Mouse (Mus musculus) embryonic stem cell, embryonic (primary cell): ENCODE data around the gene Prtg.

Source experiments
- CTCF ChIA-PET, 4 experiments: fragments of 300-600 bp in 2 of 4; fragments of 350-600 bp in 2 of 4; sonication (Branson Sonifier 250); formaldehyde crosslinking; loops; one replicate each; lab custom pipeline; 2022; ENCODE audit warnings: inconsistent platforms in 2 of 4; lab: Charles Lee
- POLR2A ChIA-PET, 4 experiments: fragments of 300-600 bp in 2 of 4; fragments of 350-600 bp in 2 of 4; sonication (Branson Sonifier 250); formaldehyde crosslinking; loops; one replicate each; lab custom pipeline; 2022; ENCODE audit warnings: antibody characterized with exemption in 4 of 4, inconsistent platforms in 1 of 4; lab: Charles Lee

Gene Prtg

DNA sequence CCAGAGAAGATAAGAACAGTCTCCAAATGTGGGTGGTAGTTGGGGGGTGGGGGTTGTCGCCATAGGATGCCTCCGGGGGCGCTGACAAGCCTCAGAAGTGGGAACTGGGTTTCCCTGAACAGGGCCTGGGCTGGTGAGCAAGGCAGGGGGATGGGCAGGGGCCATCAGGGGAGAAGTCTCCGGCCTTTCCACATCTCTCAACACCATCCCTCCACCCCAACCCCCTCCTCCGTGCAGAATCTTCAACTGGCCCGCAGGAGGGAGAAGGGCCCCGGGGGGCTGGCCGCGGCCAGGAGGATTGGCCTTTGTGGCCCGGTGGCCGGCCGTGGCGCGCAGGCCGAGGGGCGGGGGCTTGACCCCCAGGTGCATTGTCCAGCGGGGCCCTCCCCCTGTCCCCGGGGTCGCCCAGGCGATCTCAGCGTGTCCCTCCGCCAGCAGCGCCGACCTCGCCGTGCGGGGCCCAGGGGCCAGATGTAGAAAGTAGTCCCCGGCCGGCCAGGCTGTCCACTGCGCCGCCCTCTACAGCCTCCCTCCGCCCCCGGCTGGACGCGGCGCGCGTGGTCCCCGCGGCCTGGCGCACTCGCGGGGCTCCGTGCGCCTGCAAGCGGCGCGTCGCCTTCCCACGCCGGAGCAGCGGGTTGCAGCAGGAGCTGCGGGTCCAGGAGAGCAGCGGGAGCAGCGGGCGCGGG is at the start of gene Prtg:
TSS of gene Prtg (plus strand) at position 144 of the 689 bp plus-strand sequence.
- ChIA-PET CTCF (interaction anchor here in 2 of 4 experiments (0.5 to 1.7 kb wide), 3 partner anchors 22 to 149 kb away, joined by 3 to 7 read pairs (median 3); no protein-coding TSS in a partner anchor), POLR2A (interaction anchor here in 2 of 4 experiments (0.5 to 2.0 kb wide), 9 partner anchors 9 to 167 kb away, joined by 3 to 6 read pairs (median 3); no protein-coding TSS in a partner anchor)

DNA sequence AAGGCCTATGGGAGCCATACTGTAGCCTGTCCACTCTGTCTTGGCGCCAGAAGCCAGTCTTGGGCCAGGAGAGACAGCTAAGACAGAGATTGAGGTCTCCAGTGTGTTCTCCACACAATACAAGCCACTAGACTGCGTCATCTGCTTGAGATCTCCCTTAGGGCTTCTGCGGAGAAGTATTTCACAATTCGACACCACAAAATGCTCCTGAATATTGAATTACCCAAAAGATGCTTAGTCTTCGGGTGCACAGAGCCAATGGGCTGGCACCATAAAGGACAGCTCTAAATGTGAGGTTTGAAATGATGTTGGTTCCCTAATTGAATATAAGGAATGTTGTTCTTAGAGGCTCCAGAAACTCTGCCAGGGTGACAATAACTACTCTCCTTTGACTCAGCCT is 49.5 kb upstream of the Prtg start:
- ChIA-PET POLR2A (interaction anchor here in 2 of 4 experiments (0.6 to 1.5 kb wide), 9 partner anchors 9 to 118 kb away, joined by 3 to 6 read pairs (median 4); partner anchors contain the start of gene Nedd4 (in 1 of the 2)), CTCF (interaction anchor here in 2 of 4 experiments (0.5 to 1.2 kb wide), 2 partner anchors 9 to 162 kb away, joined by 4 to 6 read pairs; no protein-coding TSS in a partner anchor)

DNA sequence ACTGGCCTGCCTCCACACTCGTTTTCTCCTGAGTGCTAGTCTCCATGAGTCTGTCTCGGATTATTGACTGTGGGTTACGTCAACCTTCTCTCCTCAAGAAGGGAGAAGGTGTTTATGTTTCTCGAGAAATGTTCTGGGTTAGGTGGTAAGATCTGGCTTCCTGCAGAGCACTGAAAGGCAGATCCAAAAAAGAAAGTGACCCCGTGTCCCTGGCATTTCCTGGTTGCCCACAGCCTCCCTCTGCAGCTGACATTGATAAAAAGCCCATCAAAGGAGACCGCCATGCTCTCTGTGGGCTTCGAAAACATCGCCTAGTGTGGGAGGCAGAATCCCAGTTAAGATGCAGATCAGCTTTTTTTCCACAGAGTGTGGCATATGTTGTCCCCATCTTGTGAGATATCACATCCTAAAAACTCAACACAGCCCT is 48.0 kb upstream of the Prtg start:
- ChIA-PET POLR2A (interaction anchor here in 2 of 4 experiments (0.6 to 1.4 kb wide), 4 partner anchors 20 to 306 kb away, joined by 3 to 4 read pairs (median 3); no protein-coding TSS in a partner anchor), CTCF (interaction anchor here in 1 of 4 experiments (0.7 to 1.5 kb wide), 3 partner anchors 9 to 124 kb away, joined by 3 to 4 read pairs (median 3); no protein-coding TSS in a partner anchor)

GRCm38 (mm10) chr9:72763050-72763718 is 43.5 kb upstream of the Prtg start:
- ChIA-PET CTCF (interaction anchor here in 3 of 4 experiments (0.6 to 1.8 kb wide), 11 partner anchors 9 to 358 kb away, joined by 3 to 6 read pairs (median 3); no protein-coding TSS in a partner anchor), POLR2A (interaction anchor here (0.6 to 2.0 kb wide), 28 partner anchors 9 to 606 kb away, joined by 3 to 9 read pairs (median 4); partner anchors contain the start of genes Nedd4 (in 1 of the 4) and Rfx7 (in 1 of the 4))

DNA sequence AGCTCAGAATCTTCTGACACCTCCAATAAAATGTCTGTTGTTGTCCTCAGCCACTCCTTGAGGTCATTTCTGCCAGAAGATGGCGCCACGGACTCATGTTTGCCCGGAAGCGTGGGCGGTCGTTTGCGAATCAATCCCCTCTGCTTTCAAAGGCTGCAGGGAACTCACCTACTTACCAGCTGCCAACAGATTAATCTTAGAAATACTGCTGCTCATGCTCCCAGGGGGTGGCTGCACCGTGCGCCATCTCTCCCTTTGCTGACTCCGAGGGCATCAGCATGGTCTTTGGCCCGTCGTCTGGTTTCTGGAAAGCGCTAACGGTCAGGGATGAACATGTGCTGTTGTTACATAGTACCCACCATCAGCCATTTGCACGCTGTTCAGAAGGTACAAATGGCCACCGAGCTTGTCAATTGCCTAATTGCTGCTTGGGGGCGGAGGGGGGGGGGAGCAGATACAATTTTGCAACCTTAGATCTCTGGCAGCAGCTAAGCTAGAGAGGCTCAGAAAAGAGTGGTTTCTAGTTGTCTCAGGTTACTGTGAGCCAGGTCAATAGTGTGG is 39.8 kb upstream of the Prtg start:
- CTCF ChIA-PET, result interaction anchor here (0.5 to 3.0 kb wide), 75 partner anchors 9 to 506 kb away, joined by 3 to 24 read pairs (median 4); no protein-coding TSS in a partner anchor
- POLR2A ChIA-PET, result interaction anchor here in 3 of 4 experiments (0.6 to 2.8 kb wide), 34 partner anchors 9 to 695 kb away, joined by 3 to 9 read pairs (median 4); partner anchors contain the start of gene Gm20509 (in 1 of the 3)

DNA sequence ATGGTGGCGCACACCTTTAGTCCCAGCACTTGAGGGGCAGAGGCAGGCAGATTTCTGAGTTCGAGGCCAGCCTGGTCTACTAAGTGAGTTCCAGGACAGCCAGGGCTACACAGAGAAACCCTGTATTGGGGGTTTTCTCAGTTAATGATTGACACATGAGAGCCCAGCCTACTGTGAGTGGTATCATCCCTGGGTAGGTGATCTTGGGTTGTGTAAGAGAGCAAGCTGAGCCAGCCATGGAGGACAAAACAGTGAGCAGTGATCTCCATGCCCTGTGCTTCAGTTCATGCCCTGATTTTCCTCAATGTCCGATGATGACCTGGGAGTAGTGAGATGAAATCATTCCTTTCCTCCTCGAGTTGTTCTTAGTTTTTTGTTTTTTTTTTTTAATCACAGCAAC is 31.7 kb upstream of the Prtg start:
- POLR2A ChIA-PET, result no interaction called here
- CTCF ChIA-PET, result interaction anchor here in 2 of 4 experiments (0.7 to 1.3 kb wide), 2 partner anchors 9 to 11 kb away, joined by 3 read pairs; no protein-coding TSS in a partner anchor

DNA sequence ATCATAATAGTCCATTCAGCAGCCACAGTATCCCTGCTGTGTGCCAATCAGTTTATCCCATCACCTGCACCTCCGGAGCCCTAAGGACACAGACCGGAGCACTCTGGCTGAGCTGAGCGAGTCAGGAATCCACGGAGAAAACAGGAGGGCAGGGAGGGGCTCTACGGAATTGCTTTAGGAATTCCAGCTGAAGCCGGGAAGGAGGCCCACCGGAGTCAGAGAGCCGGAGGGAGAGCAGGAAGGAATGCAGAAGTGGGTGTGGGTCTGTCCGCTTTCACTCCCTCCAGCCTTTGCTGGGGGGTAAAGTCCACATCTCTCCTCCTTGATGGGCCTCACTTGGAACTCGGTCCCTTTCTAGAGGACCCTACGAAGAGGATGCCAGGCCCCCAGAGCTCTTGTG is 27.7 kb upstream of the Prtg start:
- CTCF ChIA-PET, result interaction anchor here (0.6 to 3.8 kb wide), 10 partner anchors 8 to 1902 kb away, joined by 3 to 19 read pairs (median 4); no protein-coding TSS in a partner anchor
- POLR2A ChIA-PET, result interaction anchor here (0.5 to 3.1 kb wide), 32 partner anchors 9 to 282 kb away, joined by 3 to 19 read pairs (median 3); no protein-coding TSS in a partner anchor

DNA sequence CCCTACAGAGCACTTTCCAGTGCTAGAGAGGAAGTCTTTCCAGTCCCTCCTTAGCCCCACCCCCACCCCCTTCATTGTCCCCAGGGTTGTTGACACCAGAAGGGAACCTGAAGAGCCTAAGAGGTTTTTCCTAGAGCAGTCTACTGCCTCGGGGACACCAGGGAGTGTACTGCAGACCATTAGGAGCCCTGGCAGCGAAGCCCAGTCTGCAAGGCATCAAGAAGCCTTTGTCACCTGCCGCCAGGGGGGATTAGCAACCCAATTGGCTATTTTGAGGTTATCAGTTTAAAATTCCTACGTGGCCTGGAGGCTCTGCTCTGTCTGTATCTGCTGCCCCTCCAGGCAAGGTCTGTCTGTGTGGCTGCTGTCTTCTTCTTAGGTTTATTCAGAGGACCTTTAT is 26.9 kb upstream of the Prtg start:
- CTCF ChIA-PET, result interaction anchor here (0.6 to 1.7 kb wide), 9 partner anchors 8 to 1902 kb away, joined by 3 to 12 read pairs (median 3); no protein-coding TSS in a partner anchor
- POLR2A ChIA-PET, result interaction anchor here in 3 of 4 experiments (0.5 to 3.1 kb wide), 22 partner anchors 8 to 234 kb away, joined by 3 to 19 read pairs (median 3); no protein-coding TSS in a partner anchor

- ChIA-PET POLR2A (interaction anchor here in 3 of 4 experiments (0.7 to 3.1 kb wide), 19 partner anchors 8 to 141 kb away, joined by 3 to 19 read pairs (median 4); partner anchors contain the start of gene Nedd4 (in 1 of the 3)), CTCF (interaction anchor here (0.6 to 1.2 kb wide), 8 partner anchors 14 to 311 kb away, joined by 3 to 9 read pairs (median 4); no protein-coding TSS in a partner anchor)
These were observed 26.0 kb upstream of the Prtg start for GRCm38 (mm10) chr9:72780694-72781093.

DNA sequence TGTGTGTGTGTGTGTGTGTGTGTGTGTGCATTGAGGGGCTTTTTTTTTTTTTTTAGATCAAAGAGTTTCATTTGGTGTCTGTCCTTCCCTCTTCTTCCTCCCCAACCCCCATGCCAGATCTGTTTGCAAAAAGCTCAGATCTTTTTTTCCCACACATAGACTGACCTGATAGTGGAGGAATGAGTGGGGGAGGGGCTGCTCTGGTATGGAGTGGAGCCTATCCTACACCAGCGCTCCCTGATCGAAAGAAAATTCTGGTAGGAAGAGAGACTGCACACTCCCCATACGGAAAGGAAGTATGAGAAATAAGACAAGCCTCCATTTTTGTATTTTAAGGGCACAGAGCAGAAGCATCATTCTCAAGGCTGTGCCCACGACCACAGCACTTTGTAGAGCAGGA is 25.2 kb upstream of the Prtg start:
- CTCF ChIA-PET, result interaction anchor here in 3 of 4 experiments (1.1 kb wide), 3 partner anchors 15 to 108 kb away, joined by 3 to 7 read pairs (median 4); no protein-coding TSS in a partner anchor
- POLR2A ChIA-PET, result interaction anchor here in 3 of 4 experiments (0.6 to 1.6 kb wide), 17 partner anchors 9 to 127 kb away, joined by 3 to 8 read pairs (median 4); partner anchors contain the start of gene Nedd4 (in 1 of the 3)

DNA sequence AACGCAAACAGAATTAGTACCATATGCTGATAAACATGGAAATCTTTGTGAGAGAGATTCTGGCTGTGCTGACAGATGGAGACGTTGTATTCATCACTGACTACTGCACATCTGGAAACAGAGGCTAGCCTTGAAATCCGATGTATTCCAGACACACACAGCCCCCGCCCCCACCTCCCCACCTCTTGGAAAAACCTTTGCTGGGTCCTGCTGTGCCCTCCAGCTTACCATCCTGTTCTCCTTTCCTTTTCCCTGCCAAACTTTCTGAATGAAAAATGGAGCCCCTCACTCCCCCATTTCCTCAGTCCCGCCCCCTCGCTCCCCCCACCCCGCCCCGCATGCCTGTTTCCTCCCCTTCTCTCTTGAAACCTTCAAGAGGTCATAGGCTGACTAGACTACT is 24.6 kb upstream of the Prtg start:
- ChIA-PET CTCF (no interaction called here), POLR2A (interaction anchor here in 1 of 4 experiments (1.0 kb wide), 2 partner anchors 16 to 54 kb away, joined by 3 read pairs; no protein-coding TSS in a partner anchor)

GRCm38 (mm10) chr9:72787732-72788131 is 18.9 kb upstream of the Prtg start:
- ChIA-PET CTCF (interaction anchor here in 3 of 4 experiments (0.6 to 1.5 kb wide), 6 partner anchors 8 to 111 kb away, joined by 3 to 8 read pairs (median 3); no protein-coding TSS in a partner anchor), POLR2A (interaction anchor here in 3 of 4 experiments (0.6 to 3.9 kb wide), 9 partner anchors 8 to 148 kb away, joined by 3 to 19 read pairs (median 4); no protein-coding TSS in a partner anchor)

- ChIA-PET CTCF (interaction anchor here in 2 of 4 experiments (0.8 to 1.6 kb wide), 4 partner anchors 24 to 165 kb away, joined by 3 read pairs; no protein-coding TSS in a partner anchor), POLR2A (interaction anchor here in 3 of 4 experiments (0.8 to 3.9 kb wide), 9 partner anchors 9 to 259 kb away, joined by 3 to 19 read pairs (median 4); no protein-coding TSS in a partner anchor)
These were observed 16.0 kb upstream of the Prtg start for GRCm38 (mm10) chr9:72790530-72791212.

DNA sequence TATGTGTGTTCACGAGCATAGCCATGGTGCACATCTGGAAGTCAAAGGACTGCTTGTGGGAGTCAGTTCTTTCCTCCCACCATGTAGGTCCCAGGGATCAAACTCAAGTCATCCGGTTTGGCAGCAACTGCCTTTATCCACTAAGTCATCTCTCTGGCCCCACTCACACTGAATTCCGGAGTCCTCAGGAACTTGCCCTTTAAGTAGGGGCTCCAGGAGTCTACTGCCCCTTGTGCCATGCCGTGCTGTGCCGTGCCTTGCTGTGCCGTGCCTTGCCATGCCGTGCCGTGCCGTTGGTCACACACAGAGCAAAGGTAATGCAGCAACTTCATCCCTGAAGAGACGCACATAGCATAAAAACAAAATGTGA is 15.5 kb upstream of the Prtg start:
- CTCF ChIA-PET, result interaction anchor here in 2 of 4 experiments (0.8 to 1.2 kb wide), 3 partner anchors 25 to 164 kb away, joined by 3 read pairs; no protein-coding TSS in a partner anchor
- POLR2A ChIA-PET, result interaction anchor here in 3 of 4 experiments (0.9 to 3.9 kb wide), 5 partner anchors 12 to 260 kb away, joined by 3 to 19 read pairs (median 3); no protein-coding TSS in a partner anchor

- ChIA-PET CTCF (interaction anchor here in 2 of 4 experiments (1.1 to 1.2 kb wide), 2 partner anchors 25 to 164 kb away, joined by 3 read pairs; no protein-coding TSS in a partner anchor), POLR2A (interaction anchor here in 1 of 4 experiments (0.9 kb wide), 1 partner anchor 29 kb away, joined by 4 read pairs; no protein-coding TSS in a partner anchor)
These were observed 15.0 kb upstream of the Prtg start for GRCm38 (mm10) chr9:72791681-72792080.

DNA sequence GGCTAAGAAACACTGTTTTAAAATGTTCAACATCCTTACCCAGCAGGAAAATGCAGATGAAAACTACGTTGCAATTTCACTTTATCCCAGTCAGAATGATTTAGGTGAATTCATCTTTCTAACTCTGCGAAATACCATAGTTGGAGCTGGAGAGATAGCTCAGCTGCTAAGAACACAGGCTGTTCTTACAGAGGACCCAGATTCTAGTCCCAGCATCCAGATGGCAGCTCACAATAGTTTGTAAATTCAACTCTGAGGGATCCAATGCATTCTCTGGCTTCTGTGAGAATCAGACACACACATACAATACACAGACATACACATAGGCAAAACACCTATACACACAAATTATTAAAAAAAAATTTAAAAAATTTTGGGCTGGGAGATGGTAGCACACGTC is 11.4 kb upstream of the Prtg start:
- CTCF ChIA-PET, result no interaction called here
- POLR2A ChIA-PET, result no interaction called here
